In genomic region chr5:74207209-74207608, GRCm38 (mm10) we compare ENCODE assay signal across 25 mouse cellular contexts. TPM values are rescaled to one million over a fixed set of nuclear protein-coding genes. Genes with fewer than 3 reads are reported as not detected.
A peak's percentile ranks its signal among the peaks of the same experiment; 100 is the strongest.
DNase-seq lines count a peak whose midpoint lies in the region; ATAC-seq and TF ChIP-seq lines count a peak whose summit lies in the region.
"Had no signal": no experiment of that assay in that cellular context is flagged by ENCODE, and none has a peak within 500 bp of the region (broad histone marks: within the 10 kb centered on the region; RNA-seq: fewer than 3 reads in every experiment).

No protein-coding gene starts in this region.

- H3K27me3 ChIP-seq in heart, embryonic 12.5 days (replicated peaks): no peaks in the 10 kb centered on the region
- no peaks in the 10 kb centered on the region for H3K27me3 ChIP-seq in kidney, postnatal 0 days (ENCODE audit: insufficient read depth, low read length)
- H3K27me3 ChIP-seq in kidney, embryonic 15.5 days: no peaks in the 10 kb centered on the region
- H3K27me3 ChIP-seq: liver, embryonic 12.5 days; neural tube, embryonic 13.5 days had no signal

- no peak overlapping the region for H3K4me3 ChIP-seq in heart, embryonic 12.5 days
- H3K4me3 ChIP-seq in kidney, postnatal 0 days (replicated peaks; ENCODE audit: low read depth, low read length): no peak overlapping the region
- no peak overlapping the region for H3K4me3 ChIP-seq in kidney, embryonic 15.5 days (replicated peaks)
- H3K4me3 ChIP-seq: erythroblast, embryonic 14.5 days; liver, embryonic 12.5 days; midbrain, embryonic 13.5 days; neural tube, embryonic 13.5 days had no signal

- TF ChIP-seq CTCF in kidney, postnatal 0 days (IDR thresholded peaks at IDR 0.05; ENCODE audit: low read depth): no peak

- peak overlapping the region; percentile 30 for H3K27ac ChIP-seq in heart, embryonic 12.5 days (ENCODE audit: poor library complexity, severe bottlenecking)
- H3K27ac ChIP-seq in kidney, postnatal 0 days: peak overlapping the region; percentile 61
- no peak overlapping the region for H3K27ac ChIP-seq in kidney, embryonic 15.5 days
- H3K27ac ChIP-seq: hindbrain, embryonic 14.5 days; liver, embryonic 12.5 days; macrophage; midbrain, embryonic 13.5 days; neural tube, embryonic 13.5 days had no signal

- peak; percentile 29 to 47 for DNase-seq in adrenal gland, adult (ENCODE audit: inconsistent age in 2 of 2, low spot score in 1 of 2)
- no peak for DNase-seq in adrenal gland, adult 8-10 months
- DNase-seq in heart, postnatal 4 days: no peak
- no peak for DNase-seq in kidney, postnatal 0 days (ENCODE audit: low spot score)
- DNase-seq in brain, adult 2 months (ENCODE audit: low read depth, low spot score): peak; percentile 86
- DNase-seq in urinary bladder, postnatal 14 days (ENCODE audit: low spot score): no peak
- DNase-seq: adrenal gland, postnatal 14 days; cerebellum, adult 11-12 months; cerebellum, postnatal 10 days; forebrain, postnatal 0 days; gastrocnemius, postnatal 36 days; heart, adult 18-20 months; liver, postnatal 0 days; right cerebral cortex, postnatal 14 days; thymus, postnatal 14 days had no signal

- no peak overlapping the region for H3K9ac ChIP-seq in heart, embryonic 12.5 days
- H3K9ac ChIP-seq in kidney, postnatal 0 days (ENCODE audit: low read depth, low read length): no peak overlapping the region
- no peak overlapping the region for H3K9ac ChIP-seq in kidney, embryonic 15.5 days
- H3K9ac ChIP-seq: forebrain, postnatal 0 days; hindbrain, embryonic 14.5 days; liver, embryonic 12.5 days; liver, postnatal 0 days; midbrain, embryonic 13.5 days; neural tube, embryonic 13.5 days had no signal

- no peak for ATAC-seq in heart, embryonic 12.5 days (ENCODE audit: insufficient number of reproducible peaks, low FRiP score)
- ATAC-seq in kidney, postnatal 0 days (replicated peaks; ENCODE audit: low FRiP score, low read depth): no peak
- no peak for ATAC-seq in kidney, embryonic 15.5 days (replicated peaks; ENCODE audit: low FRiP score)
- ATAC-seq: forebrain, postnatal 0 days; intestine, postnatal 0 days; liver, embryonic 12.5 days; liver, postnatal 0 days; midbrain, embryonic 13.5 days had no signal

- 0 out of 2 replicates have a peak, but pooled peaks cover 3% of the 10 kb centered on the region for H3K9me3 ChIP-seq in heart, embryonic 12.5 days (replicated peaks)
- no peaks in the 10 kb centered on the region; the same call in 1 of the 2 replicates for H3K9me3 ChIP-seq in kidney, postnatal 0 days (replicated peaks; ENCODE audit: low read length)
- H3K9me3 ChIP-seq in kidney, embryonic 15.5 days (replicated peaks): no peaks in the 10 kb centered on the region
- H3K9me3 ChIP-seq: G1E; liver, embryonic 12.5 days; neural tube, embryonic 13.5 days had no signal

- no peak overlapping the region for H3K4me2 ChIP-seq in heart, embryonic 12.5 days
- no peak overlapping the region for H3K4me2 ChIP-seq in kidney, postnatal 0 days (ENCODE audit: low read length)
- H3K4me2 ChIP-seq in kidney, embryonic 15.5 days: no peak overlapping the region
- H3K4me2 ChIP-seq: hindbrain, embryonic 14.5 days; liver, embryonic 12.5 days; midbrain, embryonic 13.5 days; neural tube, embryonic 13.5 days had no signal

- no peaks in the 10 kb centered on the region for H3K36me3 ChIP-seq in heart, embryonic 12.5 days
- H3K36me3 ChIP-seq in kidney, postnatal 0 days (ENCODE audit: insufficient read depth, low read length): no peaks in the 10 kb centered on the region
- no peaks in the 10 kb centered on the region for H3K36me3 ChIP-seq in kidney, embryonic 15.5 days
- H3K36me3 ChIP-seq: liver, embryonic 12.5 days; neural tube, embryonic 13.5 days had no signal

- WGBS in heart, embryonic 12.5 days: 68% methylated on average over 3 of the region's 3 CpGs
- 57% methylated on average over 3 of the region's 3 CpGs for WGBS in kidney, postnatal 0 days
- 73% methylated on average over 3 of the region's 3 CpGs for WGBS in kidney, embryonic 15.5 days

- peaks cover 60% of the 10 kb centered on the region for H3K4me1 ChIP-seq in heart, embryonic 12.5 days (replicated peaks)
- H3K4me1 ChIP-seq in kidney, postnatal 0 days (replicated peaks; ENCODE audit: insufficient read depth, low read length): peaks cover 17% of the 10 kb centered on the region; the same call in 1 of the 2 replicates
- peaks cover 52% of the 10 kb centered on the region for H3K4me1 ChIP-seq in kidney, embryonic 15.5 days
- H3K4me1 ChIP-seq: liver, embryonic 12.5 days; midbrain, embryonic 13.5 days had no signal

RNA-seq across cellular contexts. Expression of gene Rasl11b, which starts 12.1 kb away (rescaled TPM):
- total RNA-seq in adrenal gland, adult 8-10 months (2022): 10 to 100 TPM; 21.0 to 26.2 (median 23.7) TPM
- polyA plus RNA-seq in heart, embryonic 12.5 days (2016; fragmentation: Nextera tagmentation; extraction: Ambion mirVana): 107 TPM in 2 replicates
- 10 to 100 TPM; 71.9 to 73.4 TPM for total RNA-seq in heart, postnatal 4 days (2021)
- 96.5 and 99.9 TPM in 2 replicates for polyA plus RNA-seq in kidney, postnatal 0 days (2015; fragmentation: Nextera tagmentation; extraction: Ambion mirVana)
- 60.3 and 63.1 TPM in 2 replicates for polyA plus RNA-seq in kidney, embryonic 15.5 days (2015; fragmentation: Nextera tagmentation; extraction: Ambion mirVana)
- polyA plus RNA-seq: erythroblast, embryonic 14.5 days; macrophage had no signal

Comparison
In these comparisons a context has a peak if more than half of its experiments do, and no peak if none do; other contexts are left out.
1. DNase-seq: peak in adrenal gland, adult (2 of 2) and brain, adult 2 months (single experiment); none in adrenal gland, adult 8-10 months (single experiment), heart, postnatal 4 days (single experiment), kidney, postnatal 0 days (single experiment) and urinary bladder, postnatal 14 days (single experiment).